Mouse (Mus musculus): ENCODE results near the gene Kcng3. TPM values are rescaled to one million over a fixed set of nuclear protein-coding genes. Genes with fewer than 3 reads are reported as not detected.

The Kcng3 gene
- polyA plus RNA-seq, 1 experiment, result 0.13 TPM

GRCm38 (mm10) chr17:83576810-83577371 is 54.8 kb downstream of the Kcng3 start:
- Histone ChIP-seq H3K4me3 (ENCODE audit: control insufficient read depth, insufficient read depth, low read length) (no peak overlapping the region), H3K27ac (ENCODE audit: control insufficient read depth, insufficient read depth, low read length) (no peak overlapping the region), H3K27me3 (ENCODE audit: control insufficient read depth, insufficient read depth, low read length) (no peaks in the 10 kb centered on the region), H3K4me1 (replicated peaks; ENCODE audit: control insufficient read depth, insufficient read depth, low read length) (no peaks in the 10 kb centered on the region; the same call in 1 of the 2 replicates), H3K36me3 (ENCODE audit: control insufficient read depth, insufficient read depth, low read length) (no peaks in the 10 kb centered on the region)
- no peak for TF ChIP-seq CTCF (IDR thresholded peaks at IDR 0.05; ENCODE audit: borderline replicate concordance, control insufficient read depth, extremely low read depth, insufficient read depth, low read length, poor library complexity)
- no peak for TF ChIP-seq POLR2A (IDR thresholded peaks at IDR 0.05; ENCODE audit: control insufficient read depth, extremely low read depth, insufficient read depth, low read length, poor library complexity)
- 93% methylated on average over 11 of the region's 11 CpGs for WGBS
- DNase-seq, result no peak

GRCm38 (mm10) chr17:83574615-83575014 is 57.1 kb downstream of the Kcng3 start:
- no peak for TF ChIP-seq CTCF (IDR thresholded peaks at IDR 0.05; ENCODE audit: borderline replicate concordance, control insufficient read depth, extremely low read depth, insufficient read depth, low read length, poor library complexity)
- no peak for TF ChIP-seq POLR2A (IDR thresholded peaks at IDR 0.05; ENCODE audit: control insufficient read depth, extremely low read depth, insufficient read depth, low read length, poor library complexity)
- H3K4me1 ChIP-seq (replicated peaks; ENCODE audit: control insufficient read depth, insufficient read depth, low read length), result no peaks in the 10 kb centered on the region; the same call in 1 of the 2 replicates
- whole genome bisulfite sequencing, result 99% methylated on average over 8 of the region's 8 CpGs
- H3K27me3 ChIP-seq (ENCODE audit: control insufficient read depth, insufficient read depth, low read length), result no peaks in the 10 kb centered on the region
- H3K27ac ChIP-seq (ENCODE audit: control insufficient read depth, insufficient read depth, low read length), result no peak overlapping the region
- DNase-seq, result no peak
- no peak overlapping the region for H3K4me3 ChIP-seq (ENCODE audit: control insufficient read depth, insufficient read depth, low read length)
- H3K36me3 ChIP-seq (ENCODE audit: control insufficient read depth, insufficient read depth, low read length), result no peaks in the 10 kb centered on the region

- Histone ChIP-seq H3K27me3 (ENCODE audit: control insufficient read depth, insufficient read depth, low read length) (no peaks in the 10 kb centered on the region), H3K4me3 (ENCODE audit: control insufficient read depth, insufficient read depth, low read length) (no peak overlapping the region), H3K36me3 (ENCODE audit: control insufficient read depth, insufficient read depth, low read length) (no peaks in the 10 kb centered on the region), H3K4me1 (replicated peaks; ENCODE audit: control insufficient read depth, insufficient read depth, low read length) (no peaks in the 10 kb centered on the region; the same call in 1 of the 2 replicates), H3K27ac (ENCODE audit: control insufficient read depth, insufficient read depth, low read length) (no peak overlapping the region)
- 88% methylated on average over 6 of the region's 6 CpGs for WGBS
- no peak for TF ChIP-seq CTCF (IDR thresholded peaks at IDR 0.05; ENCODE audit: borderline replicate concordance, control insufficient read depth, extremely low read depth, insufficient read depth, low read length, poor library complexity)
- TF ChIP-seq POLR2A (IDR thresholded peaks at IDR 0.05; ENCODE audit: control insufficient read depth, extremely low read depth, insufficient read depth, low read length, poor library complexity), result no peak
- DNase-seq, result no peak
These were observed 58.6 kb downstream of the Kcng3 start for GRCm38 (mm10) chr17:83573128-83573527.

GRCm38 (mm10) chr17:83572366-83572765 is 59.3 kb downstream of the Kcng3 start:
- Histone ChIP-seq H3K27me3 (ENCODE audit: control insufficient read depth, insufficient read depth, low read length) (no peaks in the 10 kb centered on the region), H3K36me3 (ENCODE audit: control insufficient read depth, insufficient read depth, low read length) (no peaks in the 10 kb centered on the region), H3K4me1 (replicated peaks; ENCODE audit: control insufficient read depth, insufficient read depth, low read length) (no peaks in the 10 kb centered on the region; the same call in 1 of the 2 replicates), H3K4me3 (ENCODE audit: control insufficient read depth, insufficient read depth, low read length) (no peak overlapping the region), H3K27ac (ENCODE audit: control insufficient read depth, insufficient read depth, low read length) (no peak overlapping the region)
- TF ChIP-seq CTCF (IDR thresholded peaks at IDR 0.05; ENCODE audit: borderline replicate concordance, control insufficient read depth, extremely low read depth, insufficient read depth, low read length, poor library complexity) (no peak), POLR2A (IDR thresholded peaks at IDR 0.05; ENCODE audit: control insufficient read depth, extremely low read depth, insufficient read depth, low read length, poor library complexity) (no peak)
- WGBS, result 96% methylated on average over 4 of the region's 4 CpGs
- DNase-seq, result no peak

DNA sequence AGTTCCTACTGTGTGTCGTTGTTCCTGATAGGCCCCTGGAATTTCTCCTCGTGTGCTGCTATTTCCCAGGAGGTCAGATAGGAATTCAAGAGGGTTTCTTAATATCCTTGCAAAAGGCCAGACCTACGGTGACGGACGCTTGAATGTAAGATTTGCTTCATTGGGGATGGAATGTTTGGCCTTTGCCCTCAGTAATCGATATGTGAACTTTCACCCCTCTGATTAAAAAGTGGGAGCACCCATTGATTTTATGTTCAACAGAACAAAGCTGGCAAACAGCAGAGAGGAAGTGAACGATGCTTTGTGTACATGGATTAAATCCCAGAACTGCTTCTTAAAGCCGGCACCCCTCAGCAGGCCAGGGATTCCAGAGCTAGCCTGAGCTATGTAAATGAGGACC is 64.3 kb downstream of the Kcng3 start:
- Histone ChIP-seq H3K4me3 (ENCODE audit: control insufficient read depth, insufficient read depth, low read length) (no peak overlapping the region), H3K36me3 (ENCODE audit: control insufficient read depth, insufficient read depth, low read length) (no peaks in the 10 kb centered on the region), H3K27me3 (ENCODE audit: control insufficient read depth, insufficient read depth, low read length) (no peaks in the 10 kb centered on the region), H3K27ac (ENCODE audit: control insufficient read depth, insufficient read depth, low read length) (no peak overlapping the region), H3K4me1 (replicated peaks; ENCODE audit: control insufficient read depth, insufficient read depth, low read length) (peaks cover 13% of the 10 kb centered on the region)
- no peak for DNase-seq
- WGBS, result 92% methylated on average over 8 of the region's 8 CpGs
- no peak for TF ChIP-seq CTCF (IDR thresholded peaks at IDR 0.05; ENCODE audit: borderline replicate concordance, control insufficient read depth, extremely low read depth, insufficient read depth, low read length, poor library complexity)
- no peak for TF ChIP-seq POLR2A (IDR thresholded peaks at IDR 0.05; ENCODE audit: control insufficient read depth, extremely low read depth, insufficient read depth, low read length, poor library complexity)

- Histone ChIP-seq H3K27ac (ENCODE audit: control insufficient read depth, insufficient read depth, low read length) (no peak overlapping the region), H3K4me3 (ENCODE audit: control insufficient read depth, insufficient read depth, low read length) (no peak overlapping the region), H3K4me1 (replicated peaks; ENCODE audit: control insufficient read depth, insufficient read depth, low read length) (peaks cover 13% of the 10 kb centered on the region), H3K27me3 (ENCODE audit: control insufficient read depth, insufficient read depth, low read length) (no peaks in the 10 kb centered on the region), H3K36me3 (ENCODE audit: control insufficient read depth, insufficient read depth, low read length) (no peaks in the 10 kb centered on the region)
- 81% methylated on average over 4 of the region's 4 CpGs for WGBS
- DNase-seq, result no peak
- TF ChIP-seq CTCF (IDR thresholded peaks at IDR 0.05; ENCODE audit: borderline replicate concordance, control insufficient read depth, extremely low read depth, insufficient read depth, low read length, poor library complexity), result no peak
- no peak for TF ChIP-seq POLR2A (IDR thresholded peaks at IDR 0.05; ENCODE audit: control insufficient read depth, extremely low read depth, insufficient read depth, low read length, poor library complexity)
These were observed 66.2 kb downstream of the Kcng3 start for GRCm38 (mm10) chr17:83565506-83565905.

All from thymus, adult 2 months (tissue).